Mouse (Mus musculus): Measurements from ENCODE around the gene Ppp1r16b. TPM values are rescaled to one million over a fixed set of nuclear protein-coding genes. Genes with fewer than 3 reads are reported as not detected.
"Not testable (repeated sequence)": the region's sequence is repeated elsewhere in the genome, so short reads cannot be mapped to it uniquely, and the experiment has no call there.

The Ppp1r16b gene
- polyA plus RNA-seq, 1 experiment: 5.3 TPM

- Histone ChIP-seq H3K4me3 (replicated peaks; ENCODE audit: control insufficient read depth, low read depth, low read length) (no peak overlapping the region), H3K27ac (ENCODE audit: control insufficient read depth, insufficient read depth, low read depth, low read length, poor library complexity) (peak overlapping the region; percentile 90), H3K4me1 (ENCODE audit: control insufficient read depth, insufficient read depth, low read length) (peaks cover 6% of the 10 kb centered on the region)
- 16% methylated on average over 6 of the region's 6 CpGs for WGBS
- TF ChIP-seq POLR2A (IDR thresholded peaks at IDR 0.05; ENCODE audit: borderline replicate concordance, control insufficient read depth, low read depth, low read length) (no peak), CTCF (IDR thresholded peaks at IDR 0.05; ENCODE audit: control insufficient read depth, insufficient read depth, low read length) (no peak)
Measured at GRCm38 (mm10) chr2:158733914-158734313, 68.7 kb downstream of the Ppp1r16b start.

- peaks cover 6% of the 10 kb centered on the region for H3K4me1 ChIP-seq (ENCODE audit: control insufficient read depth, insufficient read depth, low read length)
- TF ChIP-seq POLR2A (IDR thresholded peaks at IDR 0.05; ENCODE audit: borderline replicate concordance, control insufficient read depth, low read depth, low read length) (no peak), CTCF (IDR thresholded peaks at IDR 0.05; ENCODE audit: control insufficient read depth, insufficient read depth, low read length) (no peak)
- H3K27ac ChIP-seq (ENCODE audit: control insufficient read depth, insufficient read depth, low read depth, low read length, poor library complexity): peak overlapping the region; percentile 90
- 53% methylated on average over 7 of the region's 7 CpGs for WGBS
- H3K4me3 ChIP-seq (replicated peaks; ENCODE audit: control insufficient read depth, low read depth, low read length): no peak overlapping the region
Measured at GRCm38 (mm10) chr2:158734500-158735152, 69.4 kb downstream of the Ppp1r16b start.

DNA sequence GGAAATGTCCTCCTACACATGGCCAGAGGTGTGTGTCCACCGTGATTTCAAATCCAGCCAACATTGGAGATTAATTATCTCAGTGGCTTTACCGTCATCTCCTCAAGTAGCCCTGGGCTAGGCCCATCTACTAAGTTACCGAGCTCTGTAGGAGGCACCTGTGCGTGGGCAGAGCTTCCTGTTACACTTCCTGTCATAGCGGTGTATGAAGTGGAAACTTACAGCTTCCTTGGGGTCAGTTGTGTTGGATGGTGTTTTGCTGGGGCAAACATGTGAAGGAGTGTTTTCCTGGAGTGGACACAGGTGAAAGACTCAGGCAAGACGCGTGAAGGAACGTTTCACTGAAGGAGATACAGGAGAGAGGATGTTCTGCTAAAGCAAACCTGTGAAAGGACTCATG is 70.1 kb downstream of the Ppp1r16b start:
- 37% methylated on average over 8 of the region's 8 CpGs for WGBS
- TF ChIP-seq CTCF (IDR thresholded peaks at IDR 0.05; ENCODE audit: control insufficient read depth, insufficient read depth, low read length) (no peak), POLR2A (IDR thresholded peaks at IDR 0.05; ENCODE audit: borderline replicate concordance, control insufficient read depth, low read depth, low read length) (no peak)

GRCm38 (mm10) chr2:158736247-158736646 is 71.0 kb downstream of the Ppp1r16b start:
- 88% methylated on average over 4 of the region's 4 CpGs for WGBS

More for the DNA sequence above, 70.1 kb downstream of the Ppp1r16b start:
- Histone ChIP-seq H3K4me1 (ENCODE audit: control insufficient read depth, insufficient read depth, low read length) (peaks cover 6% of the 10 kb centered on the region), H3K4me3 (replicated peaks; ENCODE audit: control insufficient read depth, low read depth, low read length) (no peak overlapping the region), H3K27ac (ENCODE audit: control insufficient read depth, insufficient read depth, low read depth, low read length, poor library complexity) (peak overlapping the region; percentile 90; the same call in 1 of the 2 replicates)

GRCm38 (mm10) chr2:158738591-158738990 is 73.4 kb downstream of the Ppp1r16b start:
- no peak for TF ChIP-seq POLR2A (IDR thresholded peaks at IDR 0.05; ENCODE audit: borderline replicate concordance, control insufficient read depth, low read depth, low read length)
- TF ChIP-seq CTCF (IDR thresholded peaks at IDR 0.05; ENCODE audit: control insufficient read depth, insufficient read depth, low read length): no peak
- Histone ChIP-seq H3K4me3 (replicated peaks; ENCODE audit: control insufficient read depth, low read depth, low read length) (no peak overlapping the region), H3K27ac (ENCODE audit: control insufficient read depth, insufficient read depth, low read depth, low read length, poor library complexity) (no peak overlapping the region), H3K4me1 (ENCODE audit: control insufficient read depth, insufficient read depth, low read length) (no peaks in the 10 kb centered on the region; the same call in 1 of the 2 replicates)
- 89% methylated on average over 11 of the region's 11 CpGs for WGBS

More at GRCm38 (mm10) chr2:158736247-158736646, 71.0 kb downstream of the Ppp1r16b start:
- not testable (repeated sequence) for H3K27ac ChIP-seq (ENCODE audit: control insufficient read depth, insufficient read depth, low read depth, low read length, poor library complexity); H3K4me3 ChIP-seq (replicated peaks; ENCODE audit: control insufficient read depth, low read depth, low read length); H3K4me1 ChIP-seq (ENCODE audit: control insufficient read depth, insufficient read depth, low read length)

DNA sequence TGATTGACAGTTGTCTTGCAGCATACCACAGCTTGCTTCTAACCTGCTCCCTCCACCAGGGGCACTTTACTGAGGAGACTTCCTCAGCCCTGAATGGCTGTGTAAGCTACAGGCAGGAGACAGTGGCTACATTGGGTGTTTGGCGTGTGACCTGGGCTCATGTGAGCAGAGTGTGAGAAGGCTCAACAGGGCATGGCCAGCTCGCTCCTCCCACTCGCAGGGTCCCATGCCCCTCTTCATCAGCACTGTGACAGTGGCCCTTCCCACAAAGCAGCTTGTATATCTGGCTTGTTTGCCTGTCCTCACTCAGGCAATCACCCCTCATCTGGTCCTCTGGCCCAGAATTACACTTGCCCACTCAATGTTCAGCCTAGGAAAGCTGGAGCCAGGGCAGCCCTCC is 73.9 kb downstream of the Ppp1r16b start:
- Histone ChIP-seq H3K4me1 (ENCODE audit: control insufficient read depth, insufficient read depth, low read length) (no peaks in the 10 kb centered on the region; the same call in 1 of the 2 replicates), H3K27ac (ENCODE audit: control insufficient read depth, insufficient read depth, low read depth, low read length, poor library complexity) (no peak overlapping the region), H3K4me3 (replicated peaks; ENCODE audit: control insufficient read depth, low read depth, low read length) (no peak overlapping the region)
- 87% methylated on average over 3 of the region's 3 CpGs for WGBS
- TF ChIP-seq POLR2A (IDR thresholded peaks at IDR 0.05; ENCODE audit: borderline replicate concordance, control insufficient read depth, low read depth, low read length) (no peak), CTCF (IDR thresholded peaks at IDR 0.05; ENCODE audit: control insufficient read depth, insufficient read depth, low read length) (no peak)

GRCm38 (mm10) chr2:158741011-158741501 is 75.9 kb downstream of the Ppp1r16b start:
- Histone ChIP-seq H3K4me3 (replicated peaks; ENCODE audit: control insufficient read depth, low read depth, low read length) (no peak overlapping the region), H3K4me1 (ENCODE audit: control insufficient read depth, insufficient read depth, low read length) (no peaks in the 10 kb centered on the region; the same call in 1 of the 2 replicates), H3K27ac (ENCODE audit: control insufficient read depth, insufficient read depth, low read depth, low read length, poor library complexity) (no peak overlapping the region)
- TF ChIP-seq POLR2A (IDR thresholded peaks at IDR 0.05; ENCODE audit: borderline replicate concordance, control insufficient read depth, low read depth, low read length): no peak
- 82% methylated on average over 9 of the region's 9 CpGs for WGBS

- Histone ChIP-seq H3K4me3 (replicated peaks; ENCODE audit: control insufficient read depth, low read depth, low read length) (no peak overlapping the region), H3K4me1 (ENCODE audit: control insufficient read depth, insufficient read depth, low read length) (no peaks in the 10 kb centered on the region; the same call in 1 of the 2 replicates), H3K27ac (ENCODE audit: control insufficient read depth, insufficient read depth, low read depth, low read length, poor library complexity) (no peak overlapping the region)
- TF ChIP-seq POLR2A (IDR thresholded peaks at IDR 0.05; ENCODE audit: borderline replicate concordance, control insufficient read depth, low read depth, low read length): no peak
- no peak for TF ChIP-seq CTCF (IDR thresholded peaks at IDR 0.05; ENCODE audit: control insufficient read depth, insufficient read depth, low read length)
- WGBS: 81% methylated on average over 5 of the region's 5 CpGs
Measured at GRCm38 (mm10) chr2:158742431-158742830, 77.2 kb downstream of the Ppp1r16b start.
